Mouse (Mus musculus) testis, adult 2 months (tissue): ENCODE data around the gene Ints13.

ENCODE experiments used
- CTCF ChIP-seq: fragments of 200-500 bp; IDR thresholded peaks from 2 replicates; pipeline ENCODE4 v1.5.1; 2012; ENCODE audit warnings: low read depth, mild to moderate bottlenecking, inconsistent platforms, low read length, moderate library complexity; ENCODE audit not compliant: control insufficient read depth, insufficient read depth, insufficient replicate concordance
- POLR2A ChIP-seq: fragments of 200-500 bp; IDR thresholded peaks from 2 replicates; pipeline ENCODE4 v1.6.1; 2012; ENCODE audit warnings: low read depth, mild to moderate bottlenecking, inconsistent platforms, low read length, moderate library complexity; ENCODE audit not compliant: control insufficient read depth

- no peak for TF ChIP-seq CTCF
- no peak for TF ChIP-seq POLR2A
Observed at GRCm38 (mm10) chr6:146509891-146510290, 67.7 kb downstream of the Ints13 start.
